Mouse (Mus musculus): Measurements from ENCODE around the gene Mettl9. TPM values are rescaled to one million over a fixed set of nuclear protein-coding genes. Genes with fewer than 3 reads are reported as not detected.

The Mettl9 gene
- total RNA-seq, 1 experiment: 26.7 TPM

DNA sequence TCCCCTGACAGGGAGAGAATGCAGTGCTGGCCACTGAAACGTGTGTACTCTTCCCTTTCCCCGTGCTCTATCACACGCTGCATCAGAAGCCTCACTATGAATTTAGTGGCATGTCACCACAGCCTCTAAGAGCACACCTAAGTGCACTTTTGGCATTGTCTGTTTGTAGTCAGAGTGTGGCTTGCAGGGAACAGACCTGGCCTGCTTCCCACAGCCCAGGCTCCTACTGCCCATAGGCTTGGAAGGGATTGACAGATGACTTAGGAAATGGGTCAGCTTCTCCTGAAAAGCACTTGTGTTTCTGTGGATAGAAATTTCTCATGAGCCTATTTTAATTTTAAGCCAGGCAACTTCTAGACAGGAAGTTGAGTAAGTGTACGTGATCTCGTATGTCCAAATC is 41.2 kb downstream of the Mettl9 start:
- Histone ChIP-seq H3K4me3 (ENCODE audit: insufficient read depth in 1 of 2, low read depth in 1 of 2, low read length in 2 of 2, poor library complexity in 1 of 2, severe bottlenecking in 1 of 2) (no peak overlapping the region), H3K27ac (ENCODE audit: insufficient read depth, low read depth, low read length, poor library complexity, severe bottlenecking) (no peak overlapping the region; the same call in 1 of the 2 replicates), H3K9ac (ENCODE audit: insufficient read depth, low read depth, low read length, poor library complexity, severe bottlenecking) (no peak overlapping the region), H3K4me1 (ENCODE audit: control insufficient read depth in 2 of 2, insufficient read depth in 2 of 2, low read length in 2 of 2, poor library complexity in 1 of 2) (no peaks in the 10 kb centered on the region), H3K9me3 (ENCODE audit: control insufficient read depth, insufficient read depth, low read depth, low read length) (no peaks in the 10 kb centered on the region), H3K36me3 (ENCODE audit: control insufficient read depth, insufficient read depth, low read length, poor library complexity, severe bottlenecking) (peaks cover 4% of the 10 kb centered on the region; the same call in 1 of the 2 replicates)
- no peak for TF ChIP-seq HCFC1 (IDR thresholded peaks at IDR 0.05; ENCODE audit: borderline replicate concordance, insufficient read depth, low read length)
- in situ Hi-C loops (cut with MboI; ENCODE audit: low sequenced_read_pairs in 2 of 2, unreplicated experiment in 2 of 2): no loop called here
- no peak for DNase-seq (ENCODE audit: low read depth, low spot score)

DNA sequence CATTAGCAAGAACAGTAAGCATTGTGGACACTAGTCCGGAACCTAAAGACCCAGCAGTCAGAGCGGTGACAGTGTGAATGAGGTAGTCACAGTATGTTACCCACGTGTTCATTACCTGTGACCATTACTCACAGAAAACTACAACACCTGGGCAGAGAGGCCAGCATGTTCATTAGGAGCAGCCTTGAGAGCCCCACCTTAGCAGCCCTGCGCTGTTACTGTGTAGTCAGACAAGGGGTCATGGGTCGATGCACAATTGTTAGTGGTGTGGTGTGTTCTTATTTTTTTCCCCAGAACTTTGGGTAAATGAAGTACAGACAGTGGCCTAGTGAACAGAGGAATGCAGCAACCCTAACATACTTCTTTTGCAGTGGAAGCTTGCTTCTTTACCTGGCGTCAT is 43.1 kb downstream of the Mettl9 start:
- Histone ChIP-seq H3K4me1 (ENCODE audit: control insufficient read depth in 2 of 2, insufficient read depth in 2 of 2, low read length in 2 of 2, poor library complexity in 1 of 2) (no peaks in the 10 kb centered on the region), H3K4me3 (ENCODE audit: insufficient read depth in 1 of 2, low read depth in 1 of 2, low read length in 2 of 2, poor library complexity in 1 of 2, severe bottlenecking in 1 of 2) (no peak overlapping the region), H3K36me3 (ENCODE audit: control insufficient read depth, insufficient read depth, low read length, poor library complexity, severe bottlenecking) (no peaks in the 10 kb centered on the region), H3K27ac (ENCODE audit: insufficient read depth, low read depth, low read length, poor library complexity, severe bottlenecking) (no peak overlapping the region), H3K9ac (ENCODE audit: insufficient read depth, low read depth, low read length, poor library complexity, severe bottlenecking) (no peak overlapping the region), H3K9me3 (ENCODE audit: control insufficient read depth, insufficient read depth, low read depth, low read length) (no peaks in the 10 kb centered on the region)
- DNase-seq (ENCODE audit: low read depth, low spot score): no peak
- no peak for TF ChIP-seq CHD2 (IDR thresholded peaks at IDR 0.05; ENCODE audit: low read depth, low read length)
- no peak for TF ChIP-seq ZNF384 (IDR thresholded peaks at IDR 0.05; ENCODE audit: low read depth, low read length)
- no peak for TF ChIP-seq ZC3H11A (IDR thresholded peaks at IDR 0.05; ENCODE audit: borderline replicate concordance, low read depth, low read length)
- TF ChIP-seq HCFC1 (IDR thresholded peaks at IDR 0.05; ENCODE audit: borderline replicate concordance, insufficient read depth, low read length): no peak
- TF ChIP-seq MAFK (IDR thresholded peaks at IDR 0.05; ENCODE audit: insufficient read depth, low read depth, low read length): no peak
- in situ Hi-C loops (cut with MboI; ENCODE audit: low sequenced_read_pairs in 2 of 2, unreplicated experiment in 2 of 2): no loop called here

GRCm38 (mm10) chr7:121077829-121078228 is 43.6 kb downstream of the Mettl9 start:
- H3K9me3 ChIP-seq (ENCODE audit: control insufficient read depth, insufficient read depth, low read depth, low read length): no peaks in the 10 kb centered on the region
- H3K9ac ChIP-seq (ENCODE audit: insufficient read depth, low read depth, low read length, poor library complexity, severe bottlenecking): no peak overlapping the region
- H3K36me3 ChIP-seq (ENCODE audit: control insufficient read depth, insufficient read depth, low read length, poor library complexity, severe bottlenecking): no peaks in the 10 kb centered on the region
- H3K4me3 ChIP-seq (ENCODE audit: insufficient read depth in 1 of 2, low read depth in 1 of 2, low read length in 2 of 2, poor library complexity in 1 of 2, severe bottlenecking in 1 of 2): no peak overlapping the region
- no peaks in the 10 kb centered on the region for H3K4me1 ChIP-seq (ENCODE audit: control insufficient read depth in 2 of 2, insufficient read depth in 2 of 2, low read length in 2 of 2, poor library complexity in 1 of 2)
- in situ Hi-C loops (cut with MboI; ENCODE audit: low sequenced_read_pairs in 2 of 2, unreplicated experiment in 2 of 2): no loop called here
- DNase-seq (ENCODE audit: low read depth, low spot score): peak; percentile 42
- TF ChIP-seq CHD2 (IDR thresholded peaks at IDR 0.05; ENCODE audit: low read depth, low read length) (no peak), ZNF384 (IDR thresholded peaks at IDR 0.05; ENCODE audit: low read depth, low read length) (no peak), MAFK (IDR thresholded peaks at IDR 0.05; ENCODE audit: insufficient read depth, low read depth, low read length) (no peak), HCFC1 (IDR thresholded peaks at IDR 0.05; ENCODE audit: borderline replicate concordance, insufficient read depth, low read length) (no peak), ZC3H11A (IDR thresholded peaks at IDR 0.05; ENCODE audit: borderline replicate concordance, low read depth, low read length) (no peak)
- no peak overlapping the region for H3K27ac ChIP-seq (ENCODE audit: insufficient read depth, low read depth, low read length, poor library complexity, severe bottlenecking)

DNA sequence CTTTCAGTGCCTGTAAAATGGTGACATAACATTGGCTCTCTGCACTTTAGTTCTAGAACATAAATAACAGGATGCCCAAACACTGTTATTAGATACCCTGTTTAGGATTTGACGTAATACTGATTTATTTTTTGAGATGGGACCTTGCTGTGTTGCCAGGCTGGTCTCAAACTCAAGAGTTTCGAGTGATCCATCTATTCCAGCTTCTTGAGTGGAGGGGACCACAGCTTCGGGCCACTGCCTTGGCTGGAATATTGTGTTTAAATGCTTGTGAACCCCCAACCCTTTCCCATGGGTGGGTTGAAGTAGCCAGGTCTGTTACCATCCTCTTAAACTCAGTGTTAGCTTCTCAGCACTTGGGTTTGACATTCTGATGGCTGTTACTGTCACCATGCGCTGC is 47.1 kb downstream of the Mettl9 start, which contains the start of gene Otoa:
Gene Otoa, plus strand, starts transcription at position 301 of the 400 bp plus-strand sequence.
- no peak within 1 kb of the TSS for H3K9ac ChIP-seq (ENCODE audit: insufficient read depth, low read depth, low read length, poor library complexity, severe bottlenecking)
- no peak for DNase-seq (ENCODE audit: low read depth, low spot score)
- H3K36me3 ChIP-seq (ENCODE audit: control insufficient read depth, insufficient read depth, low read length, poor library complexity, severe bottlenecking): no peaks in the 10 kb centered on the region
- H3K4me1 ChIP-seq (ENCODE audit: control insufficient read depth in 2 of 2, insufficient read depth in 2 of 2, low read length in 2 of 2, poor library complexity in 1 of 2): no peaks in the 10 kb centered on the region
- no peaks in the 10 kb centered on the region for H3K9me3 ChIP-seq (ENCODE audit: control insufficient read depth, insufficient read depth, low read depth, low read length)
- H3K27ac ChIP-seq (ENCODE audit: insufficient read depth, low read depth, low read length, poor library complexity, severe bottlenecking): no peak within 1 kb of the TSS
- no peak within 1 kb of the TSS for H3K4me3 ChIP-seq (ENCODE audit: insufficient read depth in 1 of 2, low read depth in 1 of 2, low read length in 2 of 2, poor library complexity in 1 of 2, severe bottlenecking in 1 of 2)
- no peak for TF ChIP-seq HCFC1 (IDR thresholded peaks at IDR 0.05; ENCODE audit: borderline replicate concordance, insufficient read depth, low read length)
- TF ChIP-seq MAFK (IDR thresholded peaks at IDR 0.05; ENCODE audit: insufficient read depth, low read depth, low read length): no peak
- TF ChIP-seq ZC3H11A (IDR thresholded peaks at IDR 0.05; ENCODE audit: borderline replicate concordance, low read depth, low read length): no peak
- TF ChIP-seq ZNF384 (IDR thresholded peaks at IDR 0.05; ENCODE audit: low read depth, low read length): no peak
- no peak for TF ChIP-seq CHD2 (IDR thresholded peaks at IDR 0.05; ENCODE audit: low read depth, low read length)
- in situ Hi-C loops (cut with MboI; ENCODE audit: low sequenced_read_pairs in 2 of 2, unreplicated experiment in 2 of 2): no loop called here

- Histone ChIP-seq H3K9ac (ENCODE audit: insufficient read depth, low read depth, low read length, poor library complexity, severe bottlenecking) (no peak overlapping the region), H3K4me3 (ENCODE audit: insufficient read depth in 1 of 2, low read depth in 1 of 2, low read length in 2 of 2, poor library complexity in 1 of 2, severe bottlenecking in 1 of 2) (no peak overlapping the region), H3K36me3 (ENCODE audit: control insufficient read depth, insufficient read depth, low read length, poor library complexity, severe bottlenecking) (no peaks in the 10 kb centered on the region), H3K9me3 (ENCODE audit: control insufficient read depth, insufficient read depth, low read depth, low read length) (no peaks in the 10 kb centered on the region), H3K27ac (ENCODE audit: insufficient read depth, low read depth, low read length, poor library complexity, severe bottlenecking) (no peak overlapping the region), H3K4me1 (ENCODE audit: control insufficient read depth in 2 of 2, insufficient read depth in 2 of 2, low read length in 2 of 2, poor library complexity in 1 of 2) (no peaks in the 10 kb centered on the region)
- TF ChIP-seq HCFC1 (IDR thresholded peaks at IDR 0.05; ENCODE audit: borderline replicate concordance, insufficient read depth, low read length): no peak
- no peak for TF ChIP-seq CHD2 (IDR thresholded peaks at IDR 0.05; ENCODE audit: low read depth, low read length)
- in situ Hi-C loops (cut with MboI; ENCODE audit: low sequenced_read_pairs in 2 of 2, unreplicated experiment in 2 of 2): no loop called here
- no peak for DNase-seq (ENCODE audit: low read depth, low spot score)
These were observed 47.6 kb downstream of the Mettl9 start for GRCm38 (mm10) chr7:121081816-121082215.

All from ES-E14 (cell line).